Mouse (Mus musculus) inflammation-experienced regulatory T-cells, adult 16 weeks (primary cell): Measurements from ENCODE around the gene Mylk4. TPM values are rescaled to one million over a fixed set of nuclear protein-coding genes. Genes with fewer than 3 reads are reported as not detected.

Experiments used
- polyA plus RNA-seq: library from polyadenylated mRNA; unstranded; fragments of 100-300 nt; shearing (Covaris generic); gene quantifications from one replicate; pipeline ENCODE4 v1.2.1, GENCODE M21; 2017

The Mylk4 gene
- not detected for polyA plus RNA-seq

GRCm38 (mm10) chr13:32783816-32784215, at the start of gene Mylk4:
Gene Mylk4, minus strand, starts transcription at chr13:32783954.

GRCm38 (mm10) chr13:32802259-32803081, 18.7 kb upstream of the Mylk4 start, which contains the start of gene D930007J09Rik:
Gene D930007J09Rik, minus strand, starts transcription at chr13:32802849.

GRCm38 (mm10) chr13:32801693-32802221, 18.0 kb upstream of the Mylk4 start, which contains the start of gene Wrnip1:
Gene Wrnip1, plus strand, starts transcription at chr13:32802038.

Other genes with a start within 250 kb of the Mylk4 start
- 14.9 TPM for gene Wrnip1, start 18.1 kb upstream of the Mylk4 start, polyA plus RNA-seq
- gene D930007J09Rik, start 18.9 kb upstream of the Mylk4 start, polyA plus RNA-seq: not detected
- gene Serpinb1a, start 67.2 kb upstream of the Mylk4 start, polyA plus RNA-seq: 7.5 TPM
- not detected for gene Serpinb1c, start 114.3 kb upstream of the Mylk4 start, polyA plus RNA-seq
- 27.4 TPM for gene Serpinb6b, start 181.3 kb upstream of the Mylk4 start, polyA plus RNA-seq
- gene Serpinb9, start 219.3 kb upstream of the Mylk4 start, polyA plus RNA-seq: 33.7 TPM
- gene Serpinb9b, start 243.5 kb upstream of the Mylk4 start, polyA plus RNA-seq: not detected